Mouse (Mus musculus) T-cell, adult 2 months (primary cell): ENCODE results near the gene Tnfrsf12a.

Experiments used
- DNase-seq: peaks from one replicate; pipeline ENCODE4 v3.0.0; 2022; ENCODE audit warnings: low spot score

Tnfrsf12a gene

GRCm38 (mm10) chr17:23680336-23680735 lies 3.1 kb upstream of the Tnfrsf12a start:
- DNase-seq: no peak

DNA sequence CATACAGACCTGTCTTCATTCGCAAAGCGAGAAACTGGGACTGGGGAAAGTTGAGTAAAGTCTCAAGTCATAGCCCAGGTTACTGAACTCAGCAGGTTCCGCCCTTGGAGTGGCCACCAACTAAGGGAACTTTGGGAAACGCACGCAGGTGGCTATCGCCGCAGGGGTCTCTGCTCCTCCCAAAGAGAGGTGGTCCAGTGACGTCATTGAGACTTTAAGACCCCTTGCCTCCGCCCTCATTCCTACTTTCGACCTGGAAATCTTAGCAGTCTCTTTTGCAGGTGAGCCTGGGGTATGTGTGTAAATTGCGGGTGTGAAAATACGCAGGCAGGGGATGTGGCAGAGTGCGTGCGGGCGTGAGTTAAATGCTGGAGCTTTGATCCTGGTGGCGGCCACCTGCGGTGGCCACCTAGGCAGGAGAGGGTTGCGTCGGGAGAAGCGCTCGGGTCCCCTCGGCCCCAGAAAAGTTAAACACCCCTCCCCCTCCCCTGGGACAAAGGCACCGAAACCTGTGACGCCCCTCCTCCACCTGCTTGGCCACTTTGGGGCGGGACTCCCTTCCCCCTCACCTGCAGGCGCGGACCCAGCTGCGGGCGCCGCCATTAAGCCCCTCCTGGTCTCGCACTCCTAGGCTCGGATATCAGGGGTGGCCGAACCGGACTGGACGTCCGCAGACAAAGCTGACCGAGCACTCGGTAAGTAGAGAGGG lies 2.0 kb upstream of the Tnfrsf12a start, which contains the start of gene Cldn6:
TSS of gene Cldn6 (plus strand) at position 123 of the 709 bp plus-strand sequence.
- no peak for DNase-seq

GRCm38 (mm10) chr17:23676473-23677031 lies 716 bp downstream of the Tnfrsf12a start:
- no peak for DNase-seq

GRCm38 (mm10) chr17:23675564-23676281 lies 1.5 kb downstream of the Tnfrsf12a start:
- no peak for DNase-seq

DNA sequence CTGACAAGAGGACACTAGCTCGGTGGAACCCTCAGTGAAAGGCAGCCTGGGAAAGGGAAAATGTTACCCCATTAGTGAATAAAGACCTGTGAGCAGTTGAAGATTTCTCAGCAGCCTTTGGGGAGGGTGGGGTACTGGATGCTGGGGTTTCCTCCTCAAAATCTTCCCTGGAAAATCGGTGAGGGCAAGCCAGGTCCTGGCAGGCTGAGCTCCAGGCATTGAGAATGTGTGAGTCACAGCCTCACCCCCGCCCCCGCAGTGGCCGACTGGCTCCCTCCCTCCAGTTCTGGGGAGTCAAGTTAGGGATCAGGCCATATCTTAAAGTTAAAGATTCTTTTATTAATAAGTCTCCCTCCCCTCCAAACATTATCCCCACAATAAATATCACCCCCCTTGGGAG lies 2.1 kb downstream of the Tnfrsf12a start:
- DNase-seq: no peak

DNA sequence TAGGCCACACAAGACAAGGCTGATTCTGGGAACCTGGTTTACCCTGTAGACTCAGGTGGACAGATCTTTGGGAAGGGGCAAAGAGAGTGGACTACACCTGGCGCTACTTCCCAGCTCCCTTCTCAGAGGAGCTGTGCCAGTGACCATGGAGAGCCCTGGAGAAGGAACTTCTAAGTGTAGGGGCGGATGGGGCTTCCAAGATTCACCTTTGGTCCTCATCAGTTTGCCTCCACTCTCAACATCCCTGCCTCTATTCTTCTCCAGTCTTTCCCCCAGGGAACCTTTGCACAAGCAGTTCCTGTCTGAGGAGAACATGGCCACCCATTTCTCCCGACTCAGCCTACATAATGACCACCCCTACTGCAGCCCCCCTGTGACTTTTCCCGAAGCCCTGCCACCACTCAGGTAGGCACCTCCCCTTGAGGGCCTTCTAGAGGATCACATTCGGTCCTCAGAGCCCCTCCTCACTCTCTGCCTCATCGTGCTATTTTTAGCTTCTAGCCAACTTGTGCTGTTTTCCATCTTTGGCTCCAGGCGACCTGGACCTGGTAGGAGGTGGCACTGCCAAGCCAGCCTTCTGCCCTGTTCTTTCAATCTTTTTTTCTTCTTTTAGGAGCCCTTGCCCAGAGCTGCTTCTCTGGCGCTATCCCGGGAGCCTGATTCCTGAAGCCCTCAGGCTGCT lies 2.9 kb downstream of the Tnfrsf12a start:
- no peak for DNase-seq

GRCm38 (mm10) chr17:23673424-23674073 lies 3.7 kb downstream of the Tnfrsf12a start, which contains the start of the genes Hcfc1r1 and Thoc6:
TSS of gene Hcfc1r1 (plus strand) at chr17:23673596.
TSS of gene Thoc6 (minus strand) at chr17:23673882.
- peak; percentile 92 for DNase-seq

DNA sequence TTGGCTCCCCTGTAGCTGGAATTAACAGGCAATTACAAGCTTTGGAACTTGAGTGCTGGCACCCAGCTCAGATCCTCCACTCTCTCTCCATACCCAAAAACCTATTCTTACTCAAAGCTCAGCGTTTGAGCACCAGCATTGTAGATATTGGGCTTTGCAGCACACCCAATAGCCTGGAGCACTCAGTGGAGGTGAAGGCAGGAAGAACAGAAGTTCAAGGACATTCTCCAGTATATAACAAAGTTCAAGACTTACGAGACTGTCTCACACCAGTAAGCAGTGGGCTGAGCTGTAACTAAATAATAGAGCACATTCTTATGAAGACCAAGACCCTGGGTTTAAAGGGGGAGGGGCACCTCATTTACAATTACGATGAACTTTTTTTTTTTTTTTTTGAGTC lies 4.5 kb downstream of the Tnfrsf12a start:
- DNase-seq: no peak

GRCm38 (mm10) chr17:23671519-23671918 lies 5.7 kb downstream of the Tnfrsf12a start:
- DNase-seq: no peak

DNA sequence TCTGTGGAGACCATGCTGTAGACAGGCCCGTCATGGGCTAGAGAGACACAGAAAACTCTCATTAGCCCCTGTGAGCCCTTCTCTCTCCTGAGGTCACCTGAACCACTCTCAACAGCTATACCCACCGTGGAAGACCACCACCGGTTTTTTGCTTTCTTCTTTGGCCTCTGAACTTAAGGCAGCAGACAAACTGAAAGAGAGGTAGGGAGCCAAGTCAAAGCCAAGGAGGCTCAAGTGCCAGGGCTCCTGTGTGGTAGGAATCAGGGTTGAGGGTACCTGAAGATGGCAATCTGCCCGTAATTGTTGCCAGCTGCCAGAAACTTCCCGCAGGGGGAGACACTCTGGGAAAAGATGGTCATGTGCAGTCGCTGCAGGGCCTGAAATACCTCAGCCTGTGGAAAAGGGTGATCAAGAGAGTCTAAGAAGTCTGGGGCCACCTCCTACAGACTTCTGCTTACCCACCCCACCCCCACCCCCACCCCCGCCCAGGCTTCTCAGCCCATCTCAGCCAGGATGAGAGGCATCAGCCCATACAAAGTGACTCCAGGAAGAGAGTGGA lies 6.7 kb downstream of the Tnfrsf12a start:
- no peak for DNase-seq

DNA sequence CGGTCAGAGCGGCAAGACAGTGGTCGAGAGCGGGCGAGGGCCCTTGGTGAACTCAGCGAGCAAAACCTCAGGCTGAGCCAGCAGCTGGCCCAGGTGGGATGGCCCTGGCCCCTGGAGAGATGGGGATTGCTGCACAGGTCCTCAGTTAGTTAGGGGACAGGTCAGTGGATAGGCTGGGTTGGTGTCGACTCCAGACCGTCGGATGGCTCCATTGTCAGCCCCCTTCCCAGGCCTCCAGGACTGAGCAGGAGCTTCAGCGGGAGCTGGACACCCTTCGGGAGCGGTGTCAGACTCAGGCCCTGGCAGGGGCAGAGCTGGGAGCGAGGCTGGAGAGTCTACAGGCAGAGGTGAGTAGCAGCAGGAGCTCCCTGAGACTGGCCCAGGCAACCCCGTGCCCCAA lies 11.8 kb downstream of the Tnfrsf12a start:
- DNase-seq: no peak

DNA sequence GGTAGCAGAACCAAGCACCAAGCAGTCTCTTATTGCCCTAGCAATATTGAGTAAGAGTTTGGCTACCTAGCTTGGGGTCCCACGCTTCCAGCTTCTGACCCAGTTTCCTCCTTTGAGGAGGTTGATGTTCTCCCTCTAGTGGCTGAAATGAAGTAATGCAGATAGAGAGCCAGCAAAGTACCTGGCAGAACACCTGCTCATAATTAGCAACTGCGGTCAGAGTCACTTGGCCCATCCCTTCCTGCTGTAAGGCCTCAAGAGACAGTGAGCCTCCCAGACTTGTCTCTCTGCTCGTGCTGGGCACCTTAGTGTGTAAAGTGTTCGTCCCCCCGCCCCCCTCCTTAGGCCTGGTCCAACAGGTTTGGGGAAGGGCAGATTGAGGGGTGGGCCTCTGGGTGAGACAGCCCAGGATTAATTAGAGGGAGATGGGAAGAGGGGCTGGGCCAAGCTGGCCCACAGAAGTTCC lies 12.7 kb downstream of the Tnfrsf12a start:
- peak; percentile 37 for DNase-seq

DNA sequence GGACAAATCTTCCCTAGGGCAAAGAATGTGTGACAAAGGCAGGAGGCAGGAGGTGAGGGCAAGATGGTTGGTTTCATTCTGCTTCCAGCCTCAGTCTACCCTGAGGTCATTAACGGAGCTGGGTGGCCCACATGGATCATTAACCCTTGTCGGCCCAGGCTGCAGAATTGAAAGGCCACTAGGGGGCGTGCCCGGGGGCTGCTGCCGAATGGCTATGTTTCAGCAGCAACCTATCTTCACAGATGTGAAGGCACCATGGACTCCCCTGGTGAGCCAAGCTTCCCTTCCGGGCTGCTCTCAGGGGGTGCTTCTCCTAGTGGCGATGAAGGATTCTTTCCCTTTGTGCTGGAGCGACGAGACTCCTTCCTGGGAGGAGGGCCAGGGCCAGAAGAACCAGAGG lies 15.7 kb downstream of the Tnfrsf12a start:
- DNase-seq: no peak

- no peak for DNase-seq
Observed at GRCm38 (mm10) chr17:23660876-23661200, 16.4 kb downstream of the Tnfrsf12a start.

- DNase-seq: peak; percentile 55
Observed at GRCm38 (mm10) chr17:23660117-23660875, 17.0 kb downstream of the Tnfrsf12a start, which contains the start of gene Bicdl2. TSS of gene Bicdl2 (plus strand) at chr17:23660506.

- DNase-seq: no peak
Observed at GRCm38 (mm10) chr17:23658450-23658849, 18.8 kb downstream of the Tnfrsf12a start.

- no peak for DNase-seq
Observed at GRCm38 (mm10) chr17:23654410-23654809, 22.9 kb downstream of the Tnfrsf12a start.

- no peak for DNase-seq
Observed at GRCm38 (mm10) chr17:23654001-23654400, 23.3 kb downstream of the Tnfrsf12a start.

- no peak for DNase-seq
Observed at GRCm38 (mm10) chr17:23653324-23653723, 23.9 kb downstream of the Tnfrsf12a start.

DNA sequence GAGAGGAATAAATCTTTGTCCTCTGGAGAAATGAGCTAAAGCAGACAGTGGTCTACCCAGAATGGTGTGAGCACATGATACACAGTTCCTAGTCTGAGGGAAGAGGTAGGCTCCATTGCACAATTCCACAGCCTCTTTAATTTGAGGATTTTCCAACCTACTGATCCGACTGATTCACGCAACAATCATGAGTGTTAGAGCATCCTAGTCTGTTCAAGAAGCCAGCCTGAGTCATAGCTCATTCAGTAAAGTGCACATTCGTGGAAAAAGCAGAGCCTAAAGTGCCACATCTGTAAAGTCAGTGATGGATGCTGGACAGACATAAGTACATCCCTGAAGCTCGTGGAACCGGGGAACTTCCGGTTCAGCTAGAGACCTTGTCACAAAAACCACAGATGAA lies 25.9 kb downstream of the Tnfrsf12a start:
- no peak for DNase-seq

DNA sequence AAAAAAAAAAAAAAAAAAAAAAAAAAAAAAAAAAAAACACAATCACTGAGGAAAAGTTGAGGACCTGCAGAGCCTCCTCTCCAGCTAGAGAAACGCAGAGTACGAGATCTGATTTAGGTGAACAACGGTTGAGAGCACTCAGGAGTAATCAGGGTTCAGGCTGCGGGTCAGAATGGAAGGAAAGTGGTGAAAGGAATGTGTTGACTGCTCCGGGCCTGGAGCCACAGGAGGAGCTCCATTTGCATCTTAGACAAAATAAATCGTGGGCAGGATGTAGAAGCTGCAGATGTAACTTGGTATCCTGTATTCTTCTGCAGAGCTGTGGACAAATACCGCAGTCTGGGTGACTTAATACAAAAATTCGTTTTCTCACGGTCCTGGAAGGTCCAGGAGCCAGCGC lies 31.4 kb downstream of the Tnfrsf12a start:
- DNase-seq: no peak
